Mouse (Mus musculus) layer of hippocampus, postnatal 10 days (tissue): Measurements from ENCODE around the gene Pou2f1. TPM values are rescaled to one million over a fixed set of nuclear protein-coding genes. Genes with fewer than 3 reads are reported as not detected.

Source experiments
- DNase-seq, 2 experiments: peaks; one replicate each; pipeline ENCODE4 v3.0.0; 2021; ENCODE audit warnings: low spot score in 2 of 2
- total RNA-seq, 2 experiments: library from RNA; stranded (reverse); gene quantifications; 2 replicates each; pipeline ENCODE4 v1.2.3; 2021

Pou2f1 gene
- total RNA-seq, 2 experiments from 2014 or later = 18.6 to 22.2 TPM

DNA sequence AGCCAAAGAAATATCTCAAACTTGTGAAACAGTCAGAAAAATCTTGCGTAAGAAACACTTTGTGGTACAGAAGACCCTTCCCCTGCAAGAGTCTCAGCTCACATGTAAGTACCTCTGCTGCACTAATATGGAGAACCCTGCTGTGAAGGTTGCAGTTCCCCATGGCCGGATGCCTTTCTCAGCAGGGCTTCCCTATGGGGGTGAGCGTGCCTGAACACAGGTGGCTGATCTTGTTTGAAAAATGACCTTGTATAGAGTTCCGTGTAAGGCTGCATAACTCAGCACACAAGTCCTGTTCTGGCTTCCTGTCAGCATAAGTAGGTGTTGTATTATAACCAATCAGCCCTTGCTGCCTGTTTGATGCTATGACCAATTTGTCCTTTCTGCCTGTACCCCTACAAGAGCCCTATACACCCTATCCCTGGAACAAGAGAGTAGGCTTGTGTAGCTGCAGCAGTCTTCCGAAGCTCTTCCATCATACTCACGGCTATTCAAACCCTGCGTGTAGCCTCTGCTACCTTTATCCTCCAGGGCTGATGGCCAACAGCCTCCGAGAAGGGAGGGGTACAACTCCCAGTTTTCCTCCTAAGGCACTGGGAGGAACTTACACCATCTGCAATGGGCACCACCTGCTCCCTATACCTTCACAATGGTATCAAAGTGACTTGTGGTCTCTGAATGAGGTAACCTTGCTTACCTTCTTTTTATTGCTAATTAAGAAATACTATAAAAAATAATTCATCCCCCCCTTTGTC lies 120.2 kb downstream of the Pou2f1 start:
- DNase-seq = no peak

DNA sequence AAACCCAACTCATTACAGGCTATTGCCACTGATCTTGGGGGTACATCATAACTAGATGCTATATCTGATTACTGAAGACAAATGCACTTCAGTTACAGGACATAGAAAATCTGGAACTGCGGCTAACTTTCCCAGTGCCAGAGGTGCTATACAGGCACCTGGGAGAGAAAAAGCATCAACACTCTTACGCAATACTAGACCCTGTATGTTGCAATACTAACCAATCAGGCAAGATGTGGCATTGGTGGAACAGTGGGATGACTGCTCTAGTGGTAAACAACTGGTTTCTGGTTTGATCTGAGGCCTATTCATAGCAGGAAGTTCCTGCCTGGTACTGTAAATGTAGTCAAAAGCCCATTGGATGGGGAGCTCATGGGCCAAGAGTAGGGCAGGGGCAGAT lies 123.7 kb downstream of the Pou2f1 start:
- no peak for DNase-seq

DNA sequence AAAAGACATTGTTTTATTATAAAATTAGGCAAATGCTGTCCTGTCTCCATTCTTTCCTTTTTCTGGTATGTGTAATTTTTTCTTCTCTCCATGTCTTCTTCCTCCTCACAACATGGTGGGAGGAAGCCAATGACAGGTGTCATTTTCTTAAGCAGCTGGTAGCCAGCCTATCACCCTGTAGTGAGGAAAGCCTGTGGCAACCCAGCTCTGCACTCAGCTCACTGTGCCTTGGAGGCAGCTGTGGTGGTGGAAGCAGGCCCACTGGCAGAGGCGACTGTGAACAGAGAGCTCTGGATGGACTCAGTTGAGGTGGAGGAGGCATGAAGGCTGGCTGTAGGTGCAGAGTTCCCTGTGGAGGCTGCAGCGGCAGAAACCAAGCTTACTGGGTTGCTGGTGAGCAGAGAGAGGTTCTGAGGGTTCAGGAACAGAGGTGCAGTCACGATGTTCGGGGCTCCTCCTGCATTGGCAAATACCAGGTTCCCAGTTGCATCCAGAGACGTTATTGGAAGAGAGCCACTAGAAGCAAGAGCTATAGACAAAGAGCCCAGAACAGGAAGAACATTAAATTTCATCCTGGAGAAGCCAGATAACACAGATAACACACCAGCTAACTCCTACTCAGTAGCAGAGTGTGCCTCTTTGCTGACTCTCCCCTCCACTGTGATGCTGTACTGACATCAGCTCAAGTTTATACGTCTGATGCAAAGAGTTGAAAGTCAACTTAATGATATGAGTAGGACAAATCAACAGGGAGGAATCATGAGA lies 126.8 kb downstream of the Pou2f1 start:
- no peak for DNase-seq

DNA sequence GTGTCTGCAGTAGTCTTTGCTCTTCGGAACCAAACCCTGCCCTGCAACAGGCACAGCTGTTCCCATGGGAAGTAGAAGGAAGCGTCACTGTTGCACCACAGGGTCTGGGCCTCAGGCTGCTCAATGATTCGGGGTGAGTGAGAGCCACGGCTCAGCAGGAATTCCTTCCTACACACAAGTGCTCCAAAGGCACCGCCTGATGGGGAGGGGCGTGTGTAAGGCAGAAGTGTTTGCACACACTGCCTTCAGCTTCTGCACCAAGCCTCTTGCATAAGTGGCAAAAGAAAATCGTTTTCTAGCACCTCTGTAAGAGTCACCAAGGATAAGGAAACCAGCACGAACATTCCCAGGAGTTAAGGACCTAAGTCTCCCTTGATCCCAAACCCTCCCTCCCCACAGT lies 127.8 kb downstream of the Pou2f1 start:
- no peak for DNase-seq

DNA sequence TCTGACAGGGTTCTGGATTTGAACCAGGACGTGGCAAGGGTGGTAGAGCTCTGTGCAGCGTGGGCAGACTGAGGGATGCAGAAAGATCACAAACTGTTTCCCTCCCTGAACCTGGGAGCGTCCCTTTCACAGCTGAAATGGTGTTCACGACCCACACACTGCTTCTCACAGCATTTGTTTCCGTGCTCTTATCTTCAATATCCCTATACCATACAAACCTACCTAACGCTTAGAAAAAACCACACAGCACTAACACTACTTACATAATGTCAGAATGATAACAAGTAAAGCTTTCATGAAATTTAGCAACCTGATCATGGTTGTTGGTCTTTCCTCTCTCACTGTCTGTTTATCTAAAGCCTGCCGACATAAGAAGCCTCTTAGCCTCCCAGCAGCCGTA lies 133.8 kb downstream of the Pou2f1 start:
- DNase-seq = no peak

DNA sequence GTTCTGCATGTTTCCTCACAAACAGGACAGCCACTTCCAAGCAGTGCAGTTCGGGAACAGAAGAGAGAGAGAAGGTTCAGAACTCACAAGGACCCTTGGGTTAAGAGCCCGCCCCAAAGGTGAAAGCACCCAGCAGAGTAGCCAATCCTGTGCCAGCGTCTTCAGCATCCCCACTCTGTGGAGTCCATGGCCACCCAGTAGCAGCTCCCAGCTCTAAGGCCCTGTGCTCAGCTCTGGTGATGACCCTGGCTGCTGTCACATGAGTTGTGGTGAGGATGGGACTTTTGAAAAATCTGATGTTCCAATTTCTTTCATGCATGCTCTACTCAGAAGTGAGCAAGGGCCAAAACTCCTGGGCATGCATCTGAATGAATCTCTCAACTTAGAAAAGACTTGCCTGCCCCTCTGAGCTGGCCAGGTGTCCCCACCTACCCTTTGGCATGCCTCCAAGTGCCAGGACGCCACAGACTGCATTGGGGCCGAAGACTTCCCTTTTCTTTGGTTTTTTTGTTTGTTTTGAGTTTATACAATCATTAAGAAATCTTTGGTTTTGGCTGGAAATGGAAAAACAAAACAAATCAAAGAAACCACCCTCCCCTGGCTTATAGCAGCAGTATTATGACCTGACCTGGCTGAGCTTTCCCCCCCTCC lies 135.7 kb downstream of the Pou2f1 start:
- DNase-seq = no peak

DNA sequence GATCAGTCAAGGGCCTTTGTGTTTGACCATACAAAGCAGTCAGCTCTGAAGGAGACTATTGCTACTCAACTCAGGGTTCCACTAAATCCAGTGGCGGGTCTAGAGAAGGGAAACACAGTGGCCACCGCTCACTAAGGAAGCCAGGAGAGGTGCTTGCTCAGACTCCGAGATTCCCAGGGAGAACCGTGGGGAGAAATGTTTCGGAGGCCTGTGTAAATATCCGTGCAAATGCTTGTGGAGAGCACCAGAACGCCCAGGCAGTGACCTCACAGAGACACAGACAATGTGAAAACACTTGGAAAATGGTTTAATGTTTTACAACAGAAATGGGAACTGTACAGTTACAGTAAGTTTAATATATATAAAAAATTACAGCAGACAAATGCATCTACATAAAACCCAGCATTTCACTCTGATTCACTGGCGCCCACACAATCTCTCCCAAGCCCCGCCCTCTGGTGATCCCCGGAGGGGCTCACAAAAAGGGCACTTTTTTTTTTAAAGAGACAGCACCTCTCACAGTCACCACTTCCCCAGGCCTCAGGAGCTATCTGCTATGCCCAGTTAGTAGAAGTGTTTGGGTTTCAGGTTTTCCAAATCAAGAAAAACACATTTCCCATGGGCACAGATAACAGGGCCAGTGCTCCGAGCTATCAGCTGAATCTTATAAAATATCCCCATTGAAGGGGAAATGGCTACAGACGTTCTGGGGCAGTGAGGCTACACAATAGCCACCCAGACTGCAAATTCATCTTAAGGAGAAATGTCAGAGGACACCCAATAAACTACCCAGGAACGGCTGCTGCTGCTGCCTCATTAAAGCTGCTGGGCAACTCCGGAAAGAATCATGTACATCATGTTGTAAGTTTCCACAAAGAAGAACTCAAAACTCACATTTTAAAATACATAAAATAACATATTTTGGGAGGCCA lies 137.3 kb downstream of the Pou2f1 start:
- DNase-seq = no peak

DNA sequence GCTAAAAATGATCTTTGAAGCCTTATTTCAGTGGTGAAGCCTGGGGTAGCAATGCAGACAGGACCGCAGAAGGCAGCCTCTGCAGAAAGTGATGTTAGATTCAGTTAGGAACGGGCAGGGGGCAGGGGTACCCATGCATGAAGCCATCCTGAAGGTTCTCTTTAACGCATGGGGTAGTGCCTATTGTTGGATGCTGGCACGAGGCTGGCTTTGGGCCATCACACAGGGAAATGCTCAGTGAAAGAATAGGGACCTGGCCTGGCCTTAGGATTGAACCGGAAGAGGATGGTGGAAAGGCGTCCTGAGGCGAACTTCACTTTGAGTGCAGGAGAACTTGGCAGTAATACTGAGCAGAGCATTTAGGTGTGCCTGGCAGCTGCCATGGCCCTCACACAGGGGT lies 140.4 kb downstream of the Pou2f1 start:
- DNase-seq = peak in 1 of 2 experiments; percentile 11

DNA sequence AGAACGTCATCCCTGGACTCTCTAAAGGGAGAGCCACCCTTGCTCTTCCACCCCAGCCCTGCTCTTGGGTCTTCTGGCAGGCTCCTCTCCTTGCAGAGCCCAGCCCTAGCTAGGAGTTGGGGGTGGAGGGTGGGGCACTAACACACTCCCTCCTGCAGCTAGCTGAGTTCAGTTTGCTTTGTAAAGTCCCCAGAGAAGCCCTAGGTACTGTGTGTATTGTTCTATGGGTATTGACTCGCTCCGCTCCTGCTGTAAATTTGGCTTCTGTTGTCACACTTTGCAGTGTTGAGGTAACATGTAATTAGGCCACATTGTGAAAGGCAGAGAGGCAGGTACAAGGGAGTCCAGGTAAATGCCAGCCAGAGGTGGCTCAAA lies 141.3 kb downstream of the Pou2f1 start:
- no peak for DNase-seq

DNA sequence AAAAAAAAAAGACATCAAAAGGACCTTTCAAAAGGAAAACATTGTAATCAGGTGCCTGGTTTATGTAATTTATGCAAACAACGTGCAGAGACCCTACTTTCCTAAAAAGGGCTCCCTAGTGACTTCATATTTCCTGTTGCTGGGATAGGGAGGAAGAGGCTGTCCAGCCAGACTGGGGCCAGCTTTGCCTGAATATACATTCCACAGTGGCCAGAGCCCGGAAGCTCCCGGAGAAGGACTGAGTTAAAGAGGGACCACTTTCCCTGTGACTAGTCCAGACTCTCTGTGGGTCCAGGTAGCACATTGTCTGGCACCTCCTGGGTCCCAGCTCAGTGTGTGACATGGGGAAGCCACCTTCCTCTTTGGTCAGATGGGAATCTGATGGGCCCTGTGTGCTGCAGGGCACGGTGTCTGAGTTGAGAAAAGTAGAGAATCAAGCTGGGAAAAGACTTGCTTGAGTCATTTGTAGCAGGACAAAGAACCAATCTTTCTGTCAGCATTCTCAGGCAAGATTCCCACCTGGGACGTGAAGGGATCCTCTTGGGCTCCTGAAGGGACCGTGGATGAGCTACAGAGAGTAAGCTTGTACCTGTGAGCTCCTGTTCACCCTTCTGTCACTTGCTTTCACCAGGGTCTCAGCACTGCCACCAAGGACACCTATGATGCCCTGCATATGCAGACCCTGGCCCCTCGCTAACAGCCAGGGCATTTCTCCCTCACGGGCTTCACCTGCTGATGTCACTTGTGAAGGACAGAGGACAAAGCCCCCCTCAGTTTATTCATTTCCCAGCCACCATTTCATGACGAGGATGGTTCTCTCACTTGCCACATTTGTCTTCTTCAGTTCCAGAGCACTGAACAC lies 141.9 kb downstream of the Pou2f1 start:
- no peak for DNase-seq

DNA sequence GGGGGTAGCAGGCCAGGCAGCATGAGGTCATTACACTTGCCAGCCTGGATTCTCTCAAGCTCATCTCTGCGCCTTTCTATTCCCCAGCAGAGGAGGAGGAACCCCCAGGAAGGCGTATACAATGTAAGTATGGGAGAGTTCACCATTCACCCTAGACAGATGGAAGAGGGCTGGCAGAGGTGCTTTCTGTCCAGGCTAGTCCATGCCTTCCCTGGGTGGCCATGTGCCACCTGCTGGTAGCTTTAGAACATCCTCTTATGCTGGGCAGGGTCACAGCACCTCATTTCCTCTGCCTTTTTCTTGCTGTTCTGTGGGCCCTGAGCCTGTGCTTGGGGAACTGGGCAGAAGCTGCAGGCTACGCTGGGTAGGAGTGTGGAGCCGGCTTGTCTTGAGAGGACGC lies 144.1 kb downstream of the Pou2f1 start:
- peak in 1 of 2 experiments; percentile 10 for DNase-seq

DNA sequence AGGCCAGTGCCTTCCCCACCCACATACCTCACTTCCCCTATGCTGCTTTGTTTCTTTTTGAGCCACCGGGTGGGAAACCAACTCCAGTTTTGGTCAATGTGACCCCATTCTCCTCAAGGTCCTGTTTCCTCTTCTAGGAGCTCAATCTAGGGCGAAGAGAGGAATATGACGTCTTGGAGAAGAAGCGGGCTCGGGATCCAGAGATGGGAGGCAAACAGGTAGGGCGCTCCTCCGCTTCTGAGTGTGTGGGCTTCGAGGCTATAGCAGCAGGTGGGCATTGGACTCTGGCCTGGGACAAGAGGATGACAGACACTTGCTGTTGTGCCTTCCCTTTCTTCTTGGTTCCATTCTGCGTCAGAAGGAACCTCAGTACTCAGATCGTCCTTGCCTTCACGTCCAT lies 145.2 kb downstream of the Pou2f1 start:
- no peak for DNase-seq

DNA sequence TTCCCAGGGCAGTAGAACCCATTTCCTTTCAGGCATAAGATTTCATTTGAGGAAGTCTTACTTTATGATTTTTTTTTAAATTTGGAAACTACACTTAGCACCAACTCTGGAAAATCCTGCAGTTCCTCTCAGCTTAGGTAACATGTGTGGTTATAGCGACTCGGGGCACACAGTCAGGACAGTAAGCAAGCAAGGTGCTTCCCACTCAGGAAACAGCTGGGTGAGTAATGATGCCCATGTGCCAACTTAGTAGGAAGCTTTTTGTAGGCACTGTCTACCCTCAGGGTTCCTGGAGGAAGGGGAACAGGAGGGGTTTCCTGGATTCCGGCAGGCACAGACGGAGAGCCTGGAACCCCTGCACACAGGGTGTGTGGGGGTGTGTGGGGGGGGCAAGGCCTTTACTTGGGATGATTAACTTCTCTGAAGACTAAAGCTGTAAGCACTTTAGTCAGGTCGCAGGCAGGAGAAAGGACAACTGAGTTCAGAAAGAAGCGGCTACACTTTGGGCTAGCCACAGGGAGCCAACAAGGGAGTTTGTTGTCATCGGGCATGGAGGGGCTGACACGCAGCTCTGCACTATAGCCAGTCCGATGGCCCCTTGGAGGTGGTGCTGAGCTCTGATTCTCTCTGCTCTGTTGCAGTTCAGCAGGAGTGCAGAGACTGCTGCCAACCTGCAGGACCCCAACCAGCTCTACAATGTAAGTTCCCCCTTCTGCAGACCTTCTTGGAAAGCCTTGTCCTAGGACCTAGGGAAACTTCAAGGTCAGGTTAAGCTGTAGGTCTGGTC lies 146.5 kb downstream of the Pou2f1 start:
- no peak for DNase-seq

DNA sequence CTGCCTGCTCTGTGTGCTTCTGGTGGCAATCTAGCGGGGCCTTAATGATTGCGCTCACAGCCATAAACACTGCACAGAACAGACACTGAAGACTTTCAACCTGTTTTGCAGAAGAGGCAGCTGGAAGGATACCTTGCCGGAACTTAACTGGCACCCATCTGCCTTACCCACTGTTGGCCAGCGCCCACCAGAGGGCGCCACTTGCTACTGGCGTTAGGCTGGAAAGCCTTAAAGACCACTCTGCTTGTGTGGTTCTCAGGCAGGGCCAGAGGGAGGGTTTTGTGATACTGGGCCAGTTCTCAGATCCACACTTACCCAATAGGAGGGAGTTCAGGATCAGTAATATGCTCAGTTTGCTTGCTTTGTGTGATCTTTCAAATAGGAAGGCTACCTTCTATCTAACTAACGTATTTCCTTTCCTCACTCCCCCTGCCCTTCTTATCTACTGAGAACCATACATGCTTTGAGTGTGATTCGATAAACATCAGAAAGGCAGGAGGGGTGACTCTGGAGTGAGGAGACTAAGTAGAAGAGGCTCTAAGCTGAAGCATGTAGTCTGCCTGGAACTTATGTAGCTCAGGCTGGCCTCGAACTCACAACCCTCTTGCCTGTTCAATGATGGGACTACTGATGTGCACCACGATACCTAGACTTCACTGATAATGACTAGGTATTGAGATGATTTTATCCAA lies 148.6 kb downstream of the Pou2f1 start:
- DNase-seq = peak; percentile 57 to 70

DNA sequence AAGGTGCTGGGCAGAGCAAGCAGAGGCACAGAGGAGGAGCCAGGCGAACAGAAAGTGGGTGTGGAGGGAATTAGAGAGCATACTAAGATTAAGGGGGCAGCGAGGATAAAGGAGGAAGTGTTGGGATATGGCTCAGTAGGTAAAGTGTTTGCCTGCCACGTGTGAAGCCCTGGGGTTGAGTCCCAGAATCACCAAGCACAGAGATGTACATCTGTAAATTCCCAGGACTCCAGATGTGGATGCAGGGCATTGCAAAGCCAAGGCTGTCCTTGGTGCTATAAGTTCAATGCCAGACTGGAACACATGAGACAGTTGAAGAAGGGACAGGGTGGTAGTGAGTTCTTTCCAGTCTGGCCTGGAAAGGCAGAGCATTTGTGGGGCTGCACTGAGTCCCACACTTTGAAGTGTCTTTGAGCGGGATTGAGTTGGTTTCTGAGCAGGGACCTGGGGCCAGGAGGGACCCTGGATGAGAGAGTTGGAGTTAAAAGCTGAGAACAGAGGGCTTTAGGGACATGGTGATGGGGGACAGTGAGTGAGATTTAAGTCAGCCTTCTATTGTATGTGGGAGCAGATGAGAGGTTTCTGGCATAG lies 149.3 kb downstream of the Pou2f1 start:
- no peak for DNase-seq

DNA sequence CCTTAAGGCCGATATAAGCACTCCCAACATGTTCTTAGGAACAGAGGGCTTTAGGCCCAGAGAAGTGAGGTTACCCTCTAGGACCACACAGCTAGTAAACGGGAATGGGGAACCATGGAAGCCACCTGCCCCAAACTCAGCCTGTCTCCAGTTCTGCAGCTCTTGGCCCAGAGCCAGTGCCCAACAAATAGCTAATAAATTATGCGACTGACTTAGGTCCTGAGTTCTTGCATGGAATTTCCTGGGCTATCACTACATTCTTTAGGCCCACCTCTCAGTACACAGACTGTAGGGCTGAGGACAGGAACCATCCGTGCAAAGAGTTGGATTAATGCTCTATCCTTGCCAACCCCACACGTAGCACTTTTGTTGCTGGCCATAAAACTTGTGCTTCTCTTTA lies 150.3 kb downstream of the Pou2f1 start:
- DNase-seq = no peak

DNA sequence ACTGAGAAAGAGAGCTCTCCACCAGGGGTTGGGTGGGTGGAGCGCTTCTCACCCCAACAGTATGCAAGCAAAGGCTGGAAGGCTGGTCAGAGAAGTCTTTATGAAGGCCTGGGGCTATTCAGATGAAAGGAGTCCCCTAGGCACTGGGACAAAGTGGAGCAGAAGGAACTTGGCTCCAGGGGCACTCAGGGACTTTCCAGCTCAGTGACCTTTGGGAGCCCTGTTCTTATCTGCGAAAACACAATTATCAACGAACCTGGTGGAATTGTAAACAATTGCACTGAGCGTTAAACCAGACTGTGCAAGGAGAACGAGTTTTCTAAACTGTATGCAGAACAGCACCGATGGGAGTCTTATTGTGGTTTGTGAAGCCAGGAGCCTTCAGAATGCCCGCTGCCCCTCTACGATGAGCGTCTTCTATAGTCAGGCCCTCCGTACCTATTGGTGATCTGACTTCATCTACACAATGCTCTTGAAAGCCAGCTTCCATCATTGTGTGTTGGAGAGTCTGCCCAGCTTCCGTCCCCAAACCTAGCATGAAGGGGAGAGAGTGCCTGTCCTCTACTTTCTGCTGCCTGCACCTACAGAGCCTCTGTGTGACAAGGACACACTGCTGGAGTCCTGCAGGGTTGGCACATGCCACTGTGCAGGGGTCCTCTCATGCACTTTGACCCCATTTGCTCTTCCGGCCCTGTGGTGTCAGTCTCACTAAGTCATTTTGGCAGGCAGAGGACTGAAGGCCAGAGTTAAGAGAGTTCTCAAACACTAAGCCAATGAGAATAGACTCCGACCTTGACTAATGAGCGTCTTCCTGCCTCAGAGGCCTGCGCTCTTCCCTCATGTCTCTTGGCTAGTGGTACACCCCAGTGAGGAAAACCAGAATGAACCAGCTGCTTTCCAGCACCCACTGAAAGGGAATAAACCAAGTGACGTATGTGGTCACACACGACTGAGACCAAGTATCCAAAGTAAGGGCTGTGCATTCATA lies 152.7 kb downstream of the Pou2f1 start:
- DNase-seq = no peak
